Mouse (Mus musculus) brown adipose tissue, adult 24 weeks (tissue): Measurements from ENCODE around the gene Gm20388. TPM values are rescaled to one million over a fixed set of nuclear protein-coding genes. Genes with fewer than 3 reads are reported as not detected.

Experiments
- H3K27ac ChIP-seq: fragments of 200-500 bp; replicated peaks from 2 replicates; pipeline ENCODE4 v1.5.1; 2012; ENCODE audit warnings: low read depth, mild to moderate bottlenecking, low read length
- H3K4me1 ChIP-seq: fragments of 200-500 bp; 2 replicates; pipeline ENCODE4 v1.6.1; 2012; ENCODE audit warnings: low read length, mixed read lengths; ENCODE audit not compliant: control insufficient read depth, insufficient read depth, insufficient read length
- H3K4me3 ChIP-seq: fragments of 200-500 bp; 2 replicates; pipeline ENCODE4 v1.5.1; 2012; ENCODE audit warnings: low read depth, mild to moderate bottlenecking, low read length, moderate library complexity; ENCODE audit not compliant: insufficient read depth
- polyA plus RNA-seq: library from polyadenylated mRNA; stranded (reverse); fragments of >200 nt; gene quantifications from 2 replicates; pipeline ENCODE4 v1.2.4, GENCODE M21; 2012; ENCODE audit not compliant: missing spikeins, insufficient read depth, insufficient read length

Gm20388 gene
- polyA plus RNA-seq, 1 experiment, result 44.7 TPM

DNA sequence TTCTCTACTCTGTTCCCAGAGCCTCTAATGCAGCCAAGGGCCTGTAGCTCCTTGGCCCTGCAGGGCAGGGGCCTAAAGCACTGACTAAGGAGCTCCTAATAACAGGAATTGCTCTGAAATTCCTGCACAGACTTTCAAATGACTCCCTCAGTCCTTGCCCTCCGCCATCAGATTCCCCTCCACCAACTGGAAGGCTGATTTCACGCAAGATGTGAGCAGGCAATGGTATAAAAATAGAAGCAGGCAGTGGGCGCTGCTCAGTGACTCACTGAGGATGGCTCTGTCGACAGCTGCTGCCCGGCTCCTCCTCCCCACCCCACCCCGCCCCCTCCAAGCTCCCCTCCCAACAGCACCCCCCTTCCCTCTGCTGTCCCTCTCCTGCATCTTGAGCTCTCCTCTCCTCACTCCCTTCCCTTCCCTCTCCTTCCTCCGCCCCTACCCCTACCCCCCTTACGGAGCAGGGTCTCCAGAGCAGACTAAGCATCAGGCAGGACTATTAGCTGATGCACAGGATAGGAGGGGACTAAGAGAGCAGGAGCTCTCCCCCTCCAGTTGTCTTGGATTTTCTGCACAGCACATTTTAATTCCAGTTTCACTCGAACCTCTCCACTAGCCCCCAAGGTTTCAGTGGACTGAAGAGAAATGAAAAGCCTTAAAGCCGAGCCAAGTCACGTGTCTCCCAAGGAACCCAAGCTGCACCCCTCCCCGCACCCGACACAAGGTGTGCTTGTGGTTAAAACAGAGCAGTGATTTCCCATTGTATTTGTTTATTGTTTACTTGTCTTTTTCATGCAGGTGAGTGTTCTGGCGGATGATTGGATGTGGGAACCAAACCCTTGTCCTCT lies 3974.3 kb downstream of the Gm20388 start:
- Histone ChIP-seq H3K4me1 (no peaks in the 10 kb centered on the region), H3K4me3 (no peak overlapping the region), H3K27ac (no peak overlapping the region)

GRCm38 (mm10) chr8:123887163-123887562 lies 3976.5 kb downstream of the Gm20388 start:
- no peak overlapping the region for H3K4me3 ChIP-seq
- no peaks in the 10 kb centered on the region for H3K4me1 ChIP-seq
- no peak overlapping the region for H3K27ac ChIP-seq

DNA sequence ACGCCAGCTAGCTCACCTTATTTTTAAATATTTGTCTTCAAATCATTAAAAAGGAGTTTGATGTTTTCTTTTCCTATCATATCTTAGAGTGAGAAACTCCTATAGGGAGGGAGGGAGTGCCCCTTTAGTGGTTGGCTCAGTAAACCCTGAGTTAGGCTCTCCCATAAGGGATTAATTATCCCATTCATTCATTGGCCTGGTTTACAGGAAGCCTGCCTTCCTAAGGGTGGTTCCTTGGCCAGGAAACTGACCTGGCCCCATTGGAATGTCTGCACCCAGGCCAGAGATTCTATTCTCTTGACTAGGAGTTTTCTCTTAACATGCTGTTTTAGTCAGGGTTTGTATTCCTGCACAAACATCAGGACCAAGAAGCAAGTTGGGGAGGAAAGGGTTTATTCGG lies 3977.3 kb downstream of the Gm20388 start:
- Histone ChIP-seq H3K4me1 (no peaks in the 10 kb centered on the region), H3K27ac (no peak overlapping the region), H3K4me3 (no peak overlapping the region)

DNA sequence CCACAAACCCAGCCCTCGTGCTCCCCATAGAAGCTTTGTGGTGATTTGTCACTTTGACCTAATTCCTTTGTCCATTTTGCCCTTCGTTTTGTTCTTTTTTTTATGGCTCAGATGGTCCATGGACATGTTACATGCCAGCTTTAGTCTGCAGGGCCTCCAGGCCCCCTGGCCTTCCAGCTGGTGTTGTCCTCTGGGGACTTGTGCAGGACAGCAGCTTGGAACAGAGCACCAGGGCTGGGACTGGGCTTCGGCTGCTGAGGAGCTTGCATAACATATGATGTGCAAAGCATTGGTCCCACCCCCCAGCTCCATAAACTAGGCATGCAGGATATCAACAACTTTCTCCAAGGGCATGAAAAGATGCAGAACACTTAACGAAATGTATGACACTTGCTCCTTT lies 3979.2 kb downstream of the Gm20388 start:
- Histone ChIP-seq H3K27ac (no peak overlapping the region), H3K4me1 (no peaks in the 10 kb centered on the region), H3K4me3 (no peak overlapping the region)

DNA sequence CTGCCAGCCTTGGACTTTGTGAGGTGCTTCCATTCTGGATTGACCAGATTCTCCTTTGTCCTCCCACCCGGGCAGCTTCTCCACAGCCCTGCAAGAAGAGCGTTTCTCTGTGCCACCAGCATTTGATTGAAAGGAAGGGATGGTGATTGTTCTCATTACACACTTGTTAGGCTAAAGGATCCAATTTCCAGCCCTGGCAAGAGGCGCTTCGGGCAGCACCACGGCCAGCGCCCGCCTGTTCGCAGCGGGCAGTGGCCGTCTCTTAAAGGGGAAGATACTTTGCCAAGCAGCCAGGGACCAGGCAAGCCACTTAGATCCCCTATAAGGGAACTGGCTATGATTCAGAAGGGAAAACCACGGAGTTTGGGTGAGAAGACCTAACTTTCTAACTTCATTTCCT lies 3980.6 kb downstream of the Gm20388 start:
- no peak overlapping the region for H3K4me3 ChIP-seq
- no peak overlapping the region for H3K27ac ChIP-seq
- no peaks in the 10 kb centered on the region for H3K4me1 ChIP-seq

- no peaks in the 10 kb centered on the region for H3K4me1 ChIP-seq
- H3K4me3 ChIP-seq, result no peak overlapping the region
- H3K27ac ChIP-seq, result no peak overlapping the region
Measured at GRCm38 (mm10) chr8:123891883-123892585, 3981.4 kb downstream of the Gm20388 start.

GRCm38 (mm10) chr8:123892586-123893155 lies 3982.0 kb downstream of the Gm20388 start:
- Histone ChIP-seq H3K4me3 (no peak overlapping the region), H3K27ac (no peak overlapping the region)

DNA sequence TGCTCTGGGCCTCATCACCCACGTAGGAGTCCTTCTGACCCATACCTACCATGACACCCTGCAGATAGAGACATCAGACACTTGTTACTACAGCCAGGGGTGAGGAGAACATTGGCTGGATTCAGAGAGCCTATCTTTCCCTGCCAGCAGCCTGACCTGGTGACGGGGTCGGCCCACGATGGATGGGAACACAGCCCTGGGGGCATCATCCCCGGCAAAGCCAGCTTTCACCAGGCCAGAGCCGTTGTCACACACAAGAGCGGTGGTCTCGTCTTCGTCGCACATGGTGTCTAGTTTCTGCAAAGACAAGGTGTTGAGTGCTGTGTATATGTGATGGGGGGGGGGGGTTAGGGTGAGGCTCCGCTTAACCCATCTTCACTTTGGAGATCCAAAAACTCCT lies 3982.8 kb downstream of the Gm20388 start:
- Histone ChIP-seq H3K4me3 (no peak overlapping the region), H3K27ac (no peak overlapping the region), H3K4me1 (no peaks in the 10 kb centered on the region)

More at GRCm38 (mm10) chr8:123892586-123893155, 3982.0 kb downstream of the Gm20388 start:
- H3K4me1 ChIP-seq, result no peaks in the 10 kb centered on the region

GRCm38 (mm10) chr8:123894502-123895097 lies 3984.0 kb downstream of the Gm20388 start, which contains the start of gene Acta1:
Gene Acta1 (minus strand): TSS chr8:123894751.
- H3K4me3 ChIP-seq, result no peak within 1 kb of the TSS; the same call in 1 of the 2 replicates
- no peak within 1 kb of the TSS for H3K27ac ChIP-seq
- no peaks in the 10 kb centered on the region for H3K4me1 ChIP-seq

- H3K4me1 ChIP-seq, result no peaks in the 10 kb centered on the region
Measured at GRCm38 (mm10) chr8:123895230-123895629, 3984.6 kb downstream of the Gm20388 start.

GRCm38 (mm10) chr8:123895680-123896365 lies 3985.2 kb downstream of the Gm20388 start:
- Histone ChIP-seq H3K4me1 (no peaks in the 10 kb centered on the region), H3K4me3 (no peak overlapping the region), H3K27ac (no peak overlapping the region)

More at GRCm38 (mm10) chr8:123895230-123895629, 3984.6 kb downstream of the Gm20388 start:
- no peak overlapping the region for H3K27ac ChIP-seq
- H3K4me3 ChIP-seq, result no peak overlapping the region

GRCm38 (mm10) chr8:123896366-123896761 lies 3985.7 kb downstream of the Gm20388 start:
- Histone ChIP-seq H3K4me3 (no peak overlapping the region), H3K27ac (no peak overlapping the region), H3K4me1 (no peaks in the 10 kb centered on the region)

DNA sequence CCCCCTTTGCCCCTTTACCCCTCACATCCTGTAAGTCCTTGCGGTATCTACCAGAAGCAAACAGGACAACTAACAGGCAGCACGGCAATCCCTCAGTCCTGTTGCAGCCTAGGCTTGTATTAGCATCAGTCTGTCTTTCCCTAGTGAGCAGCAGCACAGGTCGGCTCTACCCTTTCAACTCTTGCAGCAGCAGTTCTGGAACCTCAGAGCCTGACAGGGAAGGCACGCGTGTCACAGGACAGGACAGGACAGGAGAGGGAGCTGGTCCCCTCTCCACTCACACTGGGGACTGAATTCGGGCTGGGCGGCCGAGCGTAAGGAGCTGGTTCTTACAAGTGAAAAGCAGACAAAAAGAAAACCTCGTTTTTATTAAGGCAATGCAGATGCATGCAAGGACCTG lies 3986.1 kb downstream of the Gm20388 start:
- H3K4me3 ChIP-seq, result no peak overlapping the region
- no peak overlapping the region for H3K27ac ChIP-seq
- no peaks in the 10 kb centered on the region for H3K4me1 ChIP-seq

GRCm38 (mm10) chr8:123898576-123898975 lies 3987.9 kb downstream of the Gm20388 start:
- Histone ChIP-seq H3K4me1 (no peaks in the 10 kb centered on the region), H3K27ac (no peak overlapping the region), H3K4me3 (no peak overlapping the region)
